Mouse (Mus musculus): ENCODE measurements at regions not wholly inside any gene's neighbourhood (a gene's known extent, or its start where the extent isn't known, plus 50 kb on each side); places are given as distances from the start of the nearest gene placed in this dataset.
A peak's percentile ranks its signal among the peaks of the same experiment; 100 is the strongest.

DNA sequence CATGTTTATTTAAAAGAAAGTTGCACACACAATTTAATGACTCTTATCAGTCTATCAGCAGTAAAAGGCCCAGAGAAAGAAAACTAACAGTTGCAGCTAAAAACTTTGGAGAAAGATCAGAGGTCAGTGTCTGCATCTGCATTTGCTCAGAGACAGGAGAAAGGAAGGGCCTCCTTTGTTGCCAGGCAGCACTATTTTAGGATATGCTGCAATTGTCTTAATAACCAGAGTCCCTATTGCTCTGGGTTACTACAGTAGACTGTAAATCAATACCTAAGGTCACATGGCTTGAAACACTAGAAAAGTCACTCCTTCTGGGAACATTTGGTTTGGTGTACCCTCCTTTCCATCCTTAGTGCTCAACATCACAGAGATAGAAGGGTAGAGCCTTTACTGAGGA is 175.7 kb downstream of the Hdgfl1 start:
- no peak overlapping the region for H3K9ac ChIP-seq (ENCODE audit: low read length)
- H3K36me3 ChIP-seq (ENCODE audit: control insufficient read depth, insufficient read depth, low read length): no peaks in the 10 kb centered on the region
- no peaks in the 10 kb centered on the region for H3K27me3 ChIP-seq (ENCODE audit: control insufficient read depth, insufficient read depth, low read depth, low read length)
- no peaks in the 10 kb centered on the region for H3K9me3 ChIP-seq (ENCODE audit: control insufficient read depth, low read length)
- no peak overlapping the region for H3K4me3 ChIP-seq (ENCODE audit: low read length)
- no peak overlapping the region for H3K4me2 ChIP-seq (ENCODE audit: low read depth, low read length)
- H3K4me1 ChIP-seq (replicated peaks; ENCODE audit: control insufficient read depth, insufficient read depth, low read length): no peaks in the 10 kb centered on the region
- H3K27ac ChIP-seq (ENCODE audit: low read length): no peak overlapping the region
- ATAC-seq (ENCODE audit: low read depth): no peak

DNA sequence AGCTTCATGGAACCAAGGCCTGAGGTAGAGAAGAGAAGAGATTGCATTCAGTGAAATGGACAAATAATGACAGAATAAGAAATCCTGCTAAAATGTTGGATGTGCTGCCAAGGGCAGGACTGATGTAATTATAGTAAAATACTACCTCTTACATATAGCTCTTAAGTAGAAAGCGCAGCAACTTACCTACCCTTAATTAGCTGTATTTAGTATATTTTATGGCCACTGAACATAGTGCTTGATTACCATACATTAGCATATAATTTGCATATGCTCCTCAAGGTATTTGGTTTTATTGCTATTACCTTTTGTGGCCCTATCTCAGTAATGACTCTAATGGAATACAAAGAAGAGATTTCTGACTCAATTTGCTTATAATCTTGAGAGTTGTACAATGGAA is 176.2 kb downstream of the Hdgfl1 start:
- Histone ChIP-seq H3K4me1 (replicated peaks; ENCODE audit: control insufficient read depth, insufficient read depth, low read length) (no peaks in the 10 kb centered on the region), H3K4me3 (ENCODE audit: low read length) (no peak overlapping the region), H3K9ac (ENCODE audit: low read length) (no peak overlapping the region), H3K27ac (ENCODE audit: low read length) (no peak overlapping the region), H3K4me2 (ENCODE audit: low read depth, low read length) (no peak overlapping the region), H3K9me3 (ENCODE audit: control insufficient read depth, low read length) (no peaks in the 10 kb centered on the region), H3K27me3 (ENCODE audit: control insufficient read depth, insufficient read depth, low read depth, low read length) (no peaks in the 10 kb centered on the region), H3K36me3 (ENCODE audit: control insufficient read depth, insufficient read depth, low read length) (no peaks in the 10 kb centered on the region)
- WGBS: 95% methylated on average over 1 of the region's 1 CpGs
- no peak for ATAC-seq (ENCODE audit: low read depth)

DNA sequence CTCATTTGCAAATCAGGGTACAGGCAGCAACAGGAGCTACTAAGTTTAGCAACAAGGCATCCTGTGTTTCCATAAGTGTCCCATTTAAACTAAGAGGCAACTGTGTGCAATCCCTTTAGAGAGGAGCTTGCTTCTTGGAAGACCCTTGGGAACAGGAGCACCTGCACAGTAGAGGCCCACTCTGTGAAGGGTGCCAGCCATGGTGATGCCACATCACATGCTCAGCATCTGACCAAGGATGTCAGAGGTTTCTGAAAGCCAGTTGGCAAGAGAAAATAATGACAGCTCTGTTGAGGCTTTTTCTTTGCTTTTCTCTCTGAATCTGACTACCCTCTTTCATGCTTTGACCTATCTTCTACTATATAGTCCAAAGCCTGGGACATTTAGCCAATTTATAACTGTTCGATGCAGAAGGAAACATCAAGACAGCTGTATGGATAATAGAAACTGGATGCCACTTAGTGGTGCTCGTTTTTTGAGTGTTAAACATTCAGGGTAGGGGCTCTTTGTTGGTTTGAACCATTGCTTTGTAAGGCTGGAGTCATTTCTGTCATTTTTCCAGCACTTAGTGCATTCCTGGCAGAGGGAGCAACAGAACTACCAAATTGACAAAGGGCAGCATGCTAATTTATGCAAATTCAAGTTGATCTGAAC is 193.9 kb downstream of the Hdgfl1 start:
- WGBS: 73% methylated on average over 2 of the region's 2 CpGs
- Histone ChIP-seq H3K4me1 (replicated peaks; ENCODE audit: control insufficient read depth, insufficient read depth, low read length) (no peaks in the 10 kb centered on the region), H3K27ac (ENCODE audit: low read length) (no peak overlapping the region), H3K36me3 (ENCODE audit: control insufficient read depth, insufficient read depth, low read length) (no peaks in the 10 kb centered on the region), H3K9me3 (ENCODE audit: control insufficient read depth, low read length) (no peaks in the 10 kb centered on the region), H3K4me3 (ENCODE audit: low read length) (no peak overlapping the region), H3K4me2 (ENCODE audit: low read depth, low read length) (no peak overlapping the region), H3K9ac (ENCODE audit: low read length) (no peak overlapping the region), H3K27me3 (ENCODE audit: control insufficient read depth, insufficient read depth, low read depth, low read length) (no peaks in the 10 kb centered on the region)
- no peak for ATAC-seq (ENCODE audit: low read depth)

DNA sequence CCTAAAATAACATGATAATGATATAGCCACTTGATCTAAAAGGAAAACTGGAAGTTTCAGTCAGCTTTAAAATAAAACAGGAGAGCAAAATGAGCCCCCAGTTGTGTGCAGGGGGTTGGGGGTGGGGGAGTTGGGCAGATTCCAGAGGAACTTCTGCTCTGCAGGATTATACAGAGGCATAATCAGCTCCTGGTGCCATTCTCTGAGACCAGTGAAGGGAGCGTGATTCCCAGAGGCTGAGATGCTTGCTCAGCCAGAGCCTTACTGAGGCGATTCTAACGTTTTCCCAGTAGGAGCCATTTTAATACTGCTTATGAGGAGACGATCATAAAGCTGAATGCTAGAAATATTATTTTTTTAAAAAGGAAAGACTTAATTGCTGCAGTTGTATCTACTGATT is 200.5 kb downstream of the Hdgfl1 start:
- ATAC-seq (ENCODE audit: low read depth): no peak
- 70% methylated on average over 4 of the region's 4 CpGs for WGBS
- H3K36me3 ChIP-seq (ENCODE audit: control insufficient read depth, insufficient read depth, low read length): no peaks in the 10 kb centered on the region

DNA sequence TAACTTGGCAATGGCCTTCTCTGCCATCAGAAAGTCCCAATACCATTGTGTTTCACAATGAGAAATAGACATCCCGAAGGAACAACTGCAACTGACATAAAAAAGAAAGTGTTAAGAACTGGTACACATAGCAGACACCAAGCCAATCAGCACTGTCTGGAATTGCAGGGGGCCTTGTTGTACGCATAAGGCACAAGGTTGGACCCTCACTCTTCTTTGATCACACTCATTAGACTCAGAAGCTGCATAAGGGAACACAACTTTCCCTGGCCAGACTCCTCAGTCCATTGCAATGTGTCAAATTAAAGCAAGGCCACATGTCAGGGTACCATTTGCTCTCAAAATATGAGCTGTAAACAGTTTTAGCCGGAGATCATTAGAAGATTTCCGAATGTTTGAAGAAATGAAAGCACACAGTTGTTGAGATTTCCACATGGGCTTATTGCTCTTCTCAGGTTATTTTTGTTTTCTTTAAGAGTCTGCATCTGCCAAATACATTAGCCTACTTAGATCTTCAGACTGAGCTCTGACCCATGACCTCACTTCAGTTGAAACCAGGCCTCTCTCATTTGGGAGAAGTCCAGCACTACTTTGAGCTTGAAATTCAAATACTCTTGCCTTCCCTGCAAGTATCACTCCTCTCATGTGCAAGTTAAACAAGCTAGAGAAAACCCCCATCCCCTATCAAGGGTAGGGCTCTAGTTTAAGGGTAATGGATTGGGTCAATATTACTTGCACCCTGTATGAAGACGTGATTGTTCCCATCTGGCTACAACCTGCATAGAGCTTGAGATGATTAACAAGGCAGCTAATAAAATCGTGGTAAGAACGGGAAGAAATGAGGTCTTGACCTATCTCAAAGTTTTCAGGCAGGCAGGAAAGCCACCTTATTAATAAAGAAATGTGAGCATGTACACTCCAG is 204.8 kb downstream of the Hdgfl1 start:
- H3K27ac ChIP-seq (ENCODE audit: low read length): peak overlapping the region; percentile 23; the same call in 1 of the 2 replicates

More for the DNA sequence above, 200.5 kb downstream of the Hdgfl1 start:
- no peak overlapping the region for H3K4me2 ChIP-seq (ENCODE audit: low read depth, low read length)
- no peak overlapping the region for H3K9ac ChIP-seq (ENCODE audit: low read length)
- H3K27ac ChIP-seq (ENCODE audit: low read length): no peak overlapping the region
- 0 out of 2 replicates have a peak, but pooled peaks cover 5% of the 10 kb centered on the region for H3K4me1 ChIP-seq (replicated peaks; ENCODE audit: control insufficient read depth, insufficient read depth, low read length)
- H3K27me3 ChIP-seq (ENCODE audit: control insufficient read depth, insufficient read depth, low read depth, low read length): no peaks in the 10 kb centered on the region
- H3K9me3 ChIP-seq (ENCODE audit: control insufficient read depth, low read length): no peaks in the 10 kb centered on the region
- no peak overlapping the region for H3K4me3 ChIP-seq (ENCODE audit: low read length)

DNA sequence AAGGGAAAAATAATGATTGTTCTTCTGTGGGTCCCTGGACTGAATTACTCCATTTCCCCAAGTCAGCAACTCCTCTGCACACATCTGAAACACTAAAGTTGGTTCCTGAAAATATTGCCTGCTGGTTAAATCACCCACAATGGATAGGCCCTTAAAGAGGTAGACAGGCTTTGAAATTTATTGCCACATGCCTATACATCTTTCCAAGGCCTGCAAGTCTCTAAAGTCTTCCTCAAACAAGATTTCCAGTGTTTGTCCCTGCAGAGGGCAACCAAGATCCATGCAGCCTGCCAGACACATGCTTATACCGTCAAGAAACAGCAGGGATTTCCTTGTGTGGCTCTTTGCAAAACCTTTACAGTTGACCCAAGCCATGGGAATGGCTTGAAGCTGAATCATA is 211.6 kb downstream of the Hdgfl1 start:
- no peaks in the 10 kb centered on the region for H3K36me3 ChIP-seq (ENCODE audit: control insufficient read depth, insufficient read depth, low read length)
- no peak overlapping the region for H3K4me2 ChIP-seq (ENCODE audit: low read depth, low read length)
- no peaks in the 10 kb centered on the region for H3K27me3 ChIP-seq (ENCODE audit: control insufficient read depth, insufficient read depth, low read depth, low read length)
- WGBS: 26% methylated on average over 1 of the region's 1 CpGs
- no peak for ATAC-seq (ENCODE audit: low read depth)
- no peak overlapping the region for H3K4me3 ChIP-seq (ENCODE audit: low read length)
- H3K4me1 ChIP-seq (replicated peaks; ENCODE audit: control insufficient read depth, insufficient read depth, low read length): 0 out of 2 replicates have a peak, but pooled peaks cover 3% of the 10 kb centered on the region
- H3K9ac ChIP-seq (ENCODE audit: low read length): no peak overlapping the region
- no peak overlapping the region for H3K27ac ChIP-seq (ENCODE audit: low read length)
- H3K9me3 ChIP-seq (ENCODE audit: control insufficient read depth, low read length): no peaks in the 10 kb centered on the region

More for the DNA sequence above, 204.8 kb downstream of the Hdgfl1 start:
- WGBS: 39% methylated on average over 7 of the region's 7 CpGs
- Histone ChIP-seq H3K9ac (ENCODE audit: low read length) (no peak overlapping the region), H3K4me2 (ENCODE audit: low read depth, low read length) (no peak overlapping the region), H3K4me1 (replicated peaks; ENCODE audit: control insufficient read depth, insufficient read depth, low read length) (0 out of 2 replicates have a peak, but pooled peaks cover 8% of the 10 kb centered on the region), H3K4me3 (ENCODE audit: low read length) (no peak overlapping the region), H3K27me3 (ENCODE audit: control insufficient read depth, insufficient read depth, low read depth, low read length) (no peaks in the 10 kb centered on the region), H3K36me3 (ENCODE audit: control insufficient read depth, insufficient read depth, low read length) (no peaks in the 10 kb centered on the region), H3K9me3 (ENCODE audit: control insufficient read depth, low read length) (no peaks in the 10 kb centered on the region)
- ATAC-seq (ENCODE audit: low read depth): peak; percentile 49; the same call in 1 of the 2 replicates

DNA sequence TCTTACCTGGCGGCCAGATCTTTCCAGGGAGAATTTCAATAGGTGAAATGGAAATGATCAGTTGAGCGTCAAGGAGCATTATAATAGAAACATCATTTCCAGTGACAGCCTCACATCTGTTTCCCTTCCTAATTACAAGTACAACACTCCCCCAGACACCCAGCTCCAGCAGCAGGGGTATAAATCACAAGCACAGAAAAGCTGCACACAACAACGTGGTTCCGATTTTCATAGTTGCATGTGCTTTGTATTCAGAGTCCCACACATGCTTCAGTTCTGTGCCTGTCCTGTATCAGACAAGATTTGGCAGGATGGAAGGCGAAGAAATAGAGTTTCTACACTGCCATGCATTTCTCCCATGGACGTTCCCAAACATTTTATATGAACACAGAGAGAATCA is 215.7 kb downstream of the Hdgfl1 start:
- 61% methylated on average over 6 of the region's 6 CpGs for WGBS
- no peaks in the 10 kb centered on the region for H3K36me3 ChIP-seq (ENCODE audit: control insufficient read depth, insufficient read depth, low read length)
- no peak for ATAC-seq (ENCODE audit: low read depth)

DNA sequence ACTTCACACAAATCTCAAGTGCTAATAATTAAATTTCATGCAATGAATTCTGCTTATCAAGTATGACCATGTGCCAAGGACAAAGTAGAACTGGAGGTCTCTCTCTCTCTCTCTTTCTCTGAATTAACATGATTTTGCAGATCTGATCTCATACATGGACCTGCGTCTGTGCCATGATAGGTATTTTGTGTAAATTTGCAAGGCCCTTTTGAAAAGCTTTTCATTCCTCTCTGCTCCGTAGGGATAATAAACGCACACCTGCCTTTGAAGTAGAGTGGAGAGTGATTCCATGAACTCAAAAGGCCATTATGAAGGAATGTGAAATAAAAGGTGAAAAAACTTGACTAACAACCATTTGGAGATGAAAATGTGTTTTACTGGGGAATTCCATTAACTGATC is 217.8 kb downstream of the Hdgfl1 start:
- peak; percentile 56 for ATAC-seq (ENCODE audit: low read depth)
- Histone ChIP-seq H3K9ac (ENCODE audit: low read length) (no peak overlapping the region), H3K4me1 (replicated peaks; ENCODE audit: control insufficient read depth, insufficient read depth, low read length) (no peaks in the 10 kb centered on the region), H3K27me3 (ENCODE audit: control insufficient read depth, insufficient read depth, low read depth, low read length) (no peaks in the 10 kb centered on the region), H3K4me2 (ENCODE audit: low read depth, low read length) (no peak overlapping the region), H3K27ac (ENCODE audit: low read length) (no peak overlapping the region), H3K9me3 (ENCODE audit: control insufficient read depth, low read length) (no peaks in the 10 kb centered on the region), H3K36me3 (ENCODE audit: control insufficient read depth, insufficient read depth, low read length) (no peaks in the 10 kb centered on the region), H3K4me3 (ENCODE audit: low read length) (no peak overlapping the region)
- WGBS: 56% methylated on average over 3 of the region's 3 CpGs

More for the DNA sequence above, 215.7 kb downstream of the Hdgfl1 start:
- Histone ChIP-seq H3K27me3 (ENCODE audit: control insufficient read depth, insufficient read depth, low read depth, low read length) (no peaks in the 10 kb centered on the region), H3K27ac (ENCODE audit: low read length) (no peak overlapping the region), H3K4me3 (ENCODE audit: low read length) (no peak overlapping the region), H3K9me3 (ENCODE audit: control insufficient read depth, low read length) (no peaks in the 10 kb centered on the region), H3K4me1 (replicated peaks; ENCODE audit: control insufficient read depth, insufficient read depth, low read length) (no peaks in the 10 kb centered on the region), H3K4me2 (ENCODE audit: low read depth, low read length) (no peak overlapping the region), H3K9ac (ENCODE audit: low read length) (no peak overlapping the region)

DNA sequence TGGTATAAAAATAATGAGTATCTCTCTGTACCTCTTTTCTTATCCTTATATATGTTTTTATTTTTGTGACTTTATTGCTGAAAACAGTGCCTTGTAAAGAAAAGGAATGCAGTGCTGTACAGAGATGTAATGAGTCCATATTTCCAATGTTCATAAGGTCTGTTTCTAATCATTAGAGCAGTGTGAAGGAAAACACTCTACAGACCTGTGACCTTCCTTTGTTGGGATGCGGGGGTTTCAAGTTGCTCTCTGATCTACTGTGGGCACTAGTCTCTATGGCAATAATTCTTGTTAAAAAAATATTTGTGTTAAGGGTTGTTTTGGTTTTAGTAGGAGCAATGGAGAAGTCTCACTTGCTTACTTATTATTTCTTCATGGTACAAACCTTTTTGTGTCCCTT is 231.0 kb downstream of the Hdgfl1 start:
- no peak for ATAC-seq (ENCODE audit: low read depth)
- Histone ChIP-seq H3K4me1 (replicated peaks; ENCODE audit: control insufficient read depth, insufficient read depth, low read length) (no peaks in the 10 kb centered on the region), H3K4me2 (ENCODE audit: low read depth, low read length) (no peak overlapping the region), H3K27me3 (ENCODE audit: control insufficient read depth, insufficient read depth, low read depth, low read length) (no peaks in the 10 kb centered on the region), H3K36me3 (ENCODE audit: control insufficient read depth, insufficient read depth, low read length) (no peaks in the 10 kb centered on the region), H3K27ac (ENCODE audit: low read length) (no peak overlapping the region), H3K9ac (ENCODE audit: low read length) (no peak overlapping the region), H3K9me3 (ENCODE audit: control insufficient read depth, low read length) (no peaks in the 10 kb centered on the region), H3K4me3 (ENCODE audit: low read length) (no peak overlapping the region)
- WGBS: 78% methylated on average over 1 of the region's 1 CpGs
